Mouse (Mus musculus) forebrain, embryonic 16.5 days (tissue): ENCODE results near the gene Dolk. TPM values are rescaled to one million over a fixed set of nuclear protein-coding genes. Genes with fewer than 3 reads are reported as not detected.
A peak's percentile ranks its signal among the peaks of the same experiment; 100 is the strongest.

Source experiments
- ATAC-seq: fragments of 200-750 bp; cut with Nextera tagmentation; 2 replicates; pipeline ENCODE4 v1.8.0; 2017; ENCODE audit warnings: mild to moderate bottlenecking, moderate library complexity
- H3K27ac ChIP-seq: fragments of 300-500 bp; sonication (generic); 2 replicates; pipeline ENCODE4 v1.5.1; 2014; ENCODE audit warnings: low read length, control low read depth
- H3K27me3 ChIP-seq: fragments of 300-500 bp; sonication (generic); replicated peaks from 2 replicates; pipeline ENCODE4 v1.6.1; 2014; ENCODE audit warnings: low read length; ENCODE audit not compliant: control insufficient read depth, insufficient read depth
- H3K36me3 ChIP-seq: fragments of 300-500 bp; sonication (generic); 2 replicates; pipeline ENCODE4 v1.6.1; 2014; ENCODE audit not compliant: control insufficient read depth, insufficient read depth
- H3K4me1 ChIP-seq: fragments of 300-500 bp; sonication (generic); replicated peaks from 2 replicates; pipeline ENCODE4 v1.6.1; 2014; ENCODE audit warnings: low read length; ENCODE audit not compliant: control insufficient read depth, insufficient read depth
- H3K4me2 ChIP-seq: fragments of 300-500 bp; sonication (generic); 2 replicates; pipeline ENCODE4 v1.6.1; 2014; ENCODE audit warnings: mild to moderate bottlenecking, low read length, control low read depth
- H3K4me3 ChIP-seq: fragments of 300-500 bp; sonication (generic); replicated peaks from 2 replicates; pipeline ENCODE4 v1.5.1; 2014; ENCODE audit warnings: mild to moderate bottlenecking, low read length, control low read depth
- H3K9ac ChIP-seq: fragments of 300-500 bp; sonication (generic); replicated peaks from 2 replicates; pipeline ENCODE4 v1.6.1; 2014; ENCODE audit warnings: low read depth, low read length, control low read depth
- H3K9me3 ChIP-seq: fragments of 300-500 bp; sonication (generic); 2 replicates; pipeline ENCODE4 v1.6.1; 2016; ENCODE audit warnings: low read length; ENCODE audit not compliant: control insufficient read depth
- WGBS: fragments of 180-500 bp; shearing (Covaris S2); extraction: QIAGEN DNeasy Blood & Tissue Kit; methylation state at CpG from one replicate; pipeline ENCODE4 v1.1.7; 2014; 5-methylcytosine and 5-hydroxymethylcytosine counted together
- polyA plus RNA-seq: library from polyadenylated mRNA; unstranded; fragments of >200 nt; fragmentation: Nextera tagmentation; extraction: Ambion mirVana; gene quantifications from 2 replicates; pipeline ENCODE4 v1.2.1, GENCODE M21; 2015

The Dolk gene
- polyA plus RNA-seq, 1 experiment from 2014 or later, result 35.9 TPM

GRCm38 (mm10) chr2:30311481-30311880, 25.3 kb upstream of the Dolk start:
- no peak overlapping the region for H3K4me3 ChIP-seq
- no peak for ATAC-seq
- no peaks in the 10 kb centered on the region for H3K27me3 ChIP-seq
- no peak overlapping the region for H3K27ac ChIP-seq
- WGBS, result 90% methylated on average over 2 of the region's 2 CpGs
- no peak overlapping the region for H3K4me2 ChIP-seq
- peaks cover 55% of the 10 kb centered on the region for H3K36me3 ChIP-seq
- H3K9ac ChIP-seq, result no peak overlapping the region
- H3K4me1 ChIP-seq, result no peaks in the 10 kb centered on the region
- H3K9me3 ChIP-seq, result no peaks in the 10 kb centered on the region

- H3K4me1 ChIP-seq, result no peaks in the 10 kb centered on the region
- no peaks in the 10 kb centered on the region for H3K27me3 ChIP-seq
- no peak overlapping the region for H3K27ac ChIP-seq
- no peaks in the 10 kb centered on the region for H3K9me3 ChIP-seq
- H3K4me2 ChIP-seq, result no peak overlapping the region
- no peak for ATAC-seq
- WGBS, result 95% methylated on average over 3 of the region's 3 CpGs
- H3K4me3 ChIP-seq, result no peak overlapping the region
- H3K9ac ChIP-seq, result no peak overlapping the region
- H3K36me3 ChIP-seq, result peaks cover 52% of the 10 kb centered on the region
Measured at GRCm38 (mm10) chr2:30309351-30309750, 23.2 kb upstream of the Dolk start.

GRCm38 (mm10) chr2:30306087-30306486, 20.0 kb upstream of the Dolk start:
- H3K27me3 ChIP-seq, result no peaks in the 10 kb centered on the region
- no peaks in the 10 kb centered on the region for H3K4me1 ChIP-seq
- H3K36me3 ChIP-seq, result peaks cover 46% of the 10 kb centered on the region
- ATAC-seq, result no peak
- WGBS, result 94% methylated on average over 7 of the region's 7 CpGs
- no peak overlapping the region for H3K9ac ChIP-seq
- H3K9me3 ChIP-seq, result no peaks in the 10 kb centered on the region
- H3K4me3 ChIP-seq, result no peak overlapping the region
- no peak overlapping the region for H3K27ac ChIP-seq
- H3K4me2 ChIP-seq, result no peak overlapping the region

GRCm38 (mm10) chr2:30299966-30300365, 13.8 kb upstream of the Dolk start:
- peaks cover 31% of the 10 kb centered on the region for H3K36me3 ChIP-seq
- 89% methylated on average over 5 of the region's 5 CpGs for WGBS
- H3K4me3 ChIP-seq, result no peak overlapping the region
- H3K9ac ChIP-seq, result no peak overlapping the region
- H3K4me2 ChIP-seq, result no peak overlapping the region
- no peaks in the 10 kb centered on the region for H3K27me3 ChIP-seq
- no peak for ATAC-seq
- no peak overlapping the region for H3K27ac ChIP-seq
- H3K9me3 ChIP-seq, result no peaks in the 10 kb centered on the region
- H3K4me1 ChIP-seq, result no peaks in the 10 kb centered on the region

- no peak overlapping the region for H3K4me2 ChIP-seq
- no peaks in the 10 kb centered on the region for H3K27me3 ChIP-seq
- no peak for ATAC-seq
- 70% methylated on average over 3 of the region's 3 CpGs for WGBS
- no peak overlapping the region for H3K9ac ChIP-seq
- H3K4me3 ChIP-seq, result no peak overlapping the region
- no peaks in the 10 kb centered on the region for H3K4me1 ChIP-seq
- no peaks in the 10 kb centered on the region for H3K9me3 ChIP-seq
- peaks cover 27% of the 10 kb centered on the region for H3K36me3 ChIP-seq
- H3K27ac ChIP-seq, result no peak overlapping the region
Measured at GRCm38 (mm10) chr2:30299525-30299924, 13.4 kb upstream of the Dolk start.

GRCm38 (mm10) chr2:30287027-30287373, 866 bp upstream of the Dolk start:
- peaks cover 21% of the 10 kb centered on the region for H3K4me1 ChIP-seq
- peak overlapping the region; percentile 76 for H3K4me2 ChIP-seq
- no peaks in the 10 kb centered on the region for H3K9me3 ChIP-seq
- no peak overlapping the region; the same call in 1 of the 2 replicates for H3K27ac ChIP-seq
- H3K36me3 ChIP-seq, result no peaks in the 10 kb centered on the region
- H3K9ac ChIP-seq, result peak overlapping the region; percentile 82
- 0% methylated on average over 10 of the region's 10 CpGs for WGBS
- H3K4me3 ChIP-seq, result peak overlapping the region; percentile 93
- ATAC-seq, result no peak
- no peaks in the 10 kb centered on the region for H3K27me3 ChIP-seq

- ATAC-seq, result peak; percentile 69
- no peak overlapping the region for H3K27ac ChIP-seq
- H3K4me1 ChIP-seq, result peaks cover 21% of the 10 kb centered on the region
- no peaks in the 10 kb centered on the region for H3K36me3 ChIP-seq
- WGBS, result 16% methylated on average over 38 of the region's 38 CpGs
- no peaks in the 10 kb centered on the region for H3K9me3 ChIP-seq
- peak overlapping the region; percentile 96 for H3K4me2 ChIP-seq
- peak overlapping the region; percentile 77 for H3K9ac ChIP-seq
- peak overlapping the region; percentile 93 for H3K4me3 ChIP-seq
- H3K27me3 ChIP-seq, result no peaks in the 10 kb centered on the region
Measured at GRCm38 (mm10) chr2:30285416-30286181, 535 bp downstream of the Dolk start.

GRCm38 (mm10) chr2:30285004-30285403, 1.1 kb downstream of the Dolk start:
- peaks cover 21% of the 10 kb centered on the region for H3K4me1 ChIP-seq
- no peaks in the 10 kb centered on the region for H3K36me3 ChIP-seq
- ATAC-seq, result no peak
- WGBS, result 92% methylated on average over 5 of the region's 5 CpGs
- H3K27ac ChIP-seq, result no peak overlapping the region
- peak overlapping the region; percentile 96 for H3K4me2 ChIP-seq
- H3K9ac ChIP-seq, result no peak overlapping the region
- H3K27me3 ChIP-seq, result no peaks in the 10 kb centered on the region
- no peaks in the 10 kb centered on the region for H3K9me3 ChIP-seq
- peak overlapping the region; percentile 93 for H3K4me3 ChIP-seq

- H3K27me3 ChIP-seq, result no peaks in the 10 kb centered on the region
- H3K4me1 ChIP-seq, result peaks cover 21% of the 10 kb centered on the region
- H3K9ac ChIP-seq, result no peak overlapping the region
- no peak overlapping the region for H3K27ac ChIP-seq
- no peaks in the 10 kb centered on the region for H3K9me3 ChIP-seq
- no peak overlapping the region for H3K4me2 ChIP-seq
- ATAC-seq, result no peak
- H3K36me3 ChIP-seq, result no peaks in the 10 kb centered on the region
- WGBS, result 92% methylated on average over 2 of the region's 2 CpGs
- H3K4me3 ChIP-seq, result no peak overlapping the region
Measured at GRCm38 (mm10) chr2:30283193-30283592, 2.9 kb downstream of the Dolk start.

GRCm38 (mm10) chr2:30281651-30282050, 4.5 kb downstream of the Dolk start:
- Histone ChIP-seq H3K27me3 (no peaks in the 10 kb centered on the region), H3K36me3 (no peaks in the 10 kb centered on the region), H3K9ac (no peak overlapping the region), H3K9me3 (no peaks in the 10 kb centered on the region), H3K27ac (no peak overlapping the region), H3K4me1 (peaks cover 10% of the 10 kb centered on the region), H3K4me3 (no peak overlapping the region), H3K4me2 (no peak overlapping the region)
- ATAC-seq, result no peak
- 85% methylated on average over 3 of the region's 3 CpGs for WGBS
